Mouse (Mus musculus) heart, embryonic 10.5 days (tissue): ENCODE measurements around the gene Marc1. TPM values are rescaled to one million over a fixed set of nuclear protein-coding genes. Genes with fewer than 3 reads are reported as not detected.
A peak's percentile ranks its signal among the peaks of the same experiment; 100 is the strongest.

Experiments used
- DNase-seq: peaks from one replicate; pipeline ENCODE4 v3.0.0-alpha.2; 2017; ENCODE audit warnings: low spot score
- H3K27ac ChIP-seq: fragments of 300-500 bp; sonication (generic); 2 replicates; pipeline ENCODE4 v1.5.1; 2016; ENCODE audit warnings: mild to moderate bottlenecking
- H3K27me3 ChIP-seq: fragments of 300-500 bp; sonication (generic); 2 replicates; pipeline ENCODE4 v1.6.1; 2016; ENCODE audit warnings: mild to moderate bottlenecking; ENCODE audit not compliant: poor library complexity, insufficient read depth, severe bottlenecking
- H3K36me3 ChIP-seq: fragments of 300-500 bp; sonication (generic); 2 replicates; pipeline ENCODE4 v1.6.1; 2016; ENCODE audit warnings: mild to moderate bottlenecking, moderate library complexity
- H3K4me1 ChIP-seq: fragments of 300-500 bp; sonication (generic); 2 replicates; pipeline ENCODE4 v1.6.1; 2016; ENCODE audit warnings: mild to moderate bottlenecking
- H3K4me3 ChIP-seq: fragments of 300-500 bp; sonication (generic); 2 replicates; pipeline ENCODE4 v1.5.1; 2016; ENCODE audit warnings: mild to moderate bottlenecking, moderate library complexity
- H3K9me3 ChIP-seq: fragments of 300-500 bp; sonication (generic); 2 replicates; pipeline ENCODE4 v1.6.1; 2016; ENCODE audit warnings: mild to moderate bottlenecking, moderate library complexity
- WGBS: fragments of 180-500 bp; shearing (Covaris S2); methylation state at CpG from one replicate; pipeline ENCODE4 v1.1.7; 2016; 5-methylcytosine and 5-hydroxymethylcytosine counted together
- polyA plus RNA-seq: library from polyadenylated mRNA; unstranded; fragments of >200 nt; fragmentation: Nextera tagmentation; extraction: Ambion mirVana; gene quantifications from 2 replicates; pipeline ENCODE4 v1.2.1, GENCODE M21; 2016

The Marc1 gene
- polyA plus RNA-seq, 1 experiment from 2014 or later, result 0.70 TPM

DNA sequence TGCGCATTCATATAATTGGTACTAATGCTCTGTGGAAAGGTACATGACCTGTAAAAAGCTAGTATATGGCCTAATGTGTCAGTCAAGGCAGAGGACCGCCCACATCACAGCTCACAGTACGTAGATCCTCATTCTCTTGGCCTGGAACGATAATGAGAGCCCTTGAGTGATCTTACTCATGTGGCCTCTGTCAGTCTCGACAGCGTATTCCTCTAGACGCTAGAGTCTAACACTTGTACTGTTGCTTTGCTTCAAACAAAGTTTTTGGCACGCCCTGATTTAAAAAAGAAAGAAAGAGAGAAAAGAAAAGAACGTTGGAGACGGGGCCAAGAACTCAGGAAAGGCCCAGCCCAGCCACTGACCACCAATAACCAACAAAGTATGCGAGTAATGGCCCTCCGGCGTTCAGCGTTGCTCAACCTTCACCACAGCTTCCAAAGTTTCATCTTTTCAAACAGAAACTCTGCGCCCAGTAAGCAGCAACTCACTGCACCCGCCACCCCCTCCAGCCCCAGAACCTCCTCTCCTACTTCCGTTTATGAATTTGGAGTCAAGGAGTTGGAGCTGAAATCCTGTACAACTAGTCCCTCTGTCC, 2.6 kb downstream of the Marc1 start:
- Histone ChIP-seq H3K27ac (no peak overlapping the region), H3K36me3 (peaks cover 3% of the 10 kb centered on the region; the same call in 1 of the 2 replicates), H3K4me1 (peaks cover 16% of the 10 kb centered on the region), H3K9me3 (no peaks in the 10 kb centered on the region), H3K27me3 (peaks cover 49% of the 10 kb centered on the region), H3K4me3 (no peak overlapping the region)
- 85% methylated on average over 17 of the region's 17 CpGs for WGBS
- no peak for DNase-seq

DNA sequence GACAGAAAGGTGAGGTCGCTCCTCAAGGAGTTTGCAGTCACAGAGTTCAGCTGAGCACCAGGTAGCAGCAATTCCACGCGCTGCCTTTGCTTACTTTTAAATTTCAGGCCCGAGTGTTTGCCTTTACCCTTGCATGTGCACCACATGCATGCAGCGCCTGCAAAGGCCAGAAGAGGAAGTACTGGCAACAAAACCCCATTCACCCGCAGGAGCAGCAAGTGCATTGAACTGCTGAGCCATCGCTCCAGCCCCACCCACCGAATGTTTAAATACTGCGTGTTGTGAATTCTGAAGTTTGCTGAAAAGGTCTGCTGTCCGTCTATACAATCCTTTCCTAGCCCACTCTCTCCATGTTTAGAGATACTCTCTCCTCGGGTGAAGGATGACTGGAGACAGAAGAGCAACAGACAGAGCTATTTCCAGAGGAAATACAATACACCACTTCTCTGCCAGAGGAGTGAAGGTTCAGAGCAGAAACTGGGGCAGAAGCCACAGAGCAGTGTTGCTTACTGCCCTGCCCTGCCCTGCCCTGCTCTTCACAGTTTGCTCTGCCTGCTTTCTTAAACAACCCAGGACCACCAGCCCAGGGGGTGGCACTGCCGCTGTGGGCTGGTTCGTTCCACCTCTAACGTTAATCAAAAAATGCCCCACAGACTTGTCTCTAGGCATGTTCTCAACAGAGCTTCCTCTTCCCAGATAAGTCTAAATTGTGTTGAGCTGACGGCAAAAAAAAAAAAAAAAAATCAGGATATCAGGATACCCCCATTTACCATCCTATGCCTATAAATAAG, 3.3 kb downstream of the Marc1 start:
- no peak overlapping the region for H3K4me3 ChIP-seq
- peaks cover 3% of the 10 kb centered on the region; the same call in 1 of the 2 replicates for H3K36me3 ChIP-seq
- WGBS, result 73% methylated on average over 15 of the region's 15 CpGs
- H3K4me1 ChIP-seq, result peaks cover 16% of the 10 kb centered on the region
- H3K27me3 ChIP-seq, result peaks cover 49% of the 10 kb centered on the region
- no peak overlapping the region for H3K27ac ChIP-seq
- no peak for DNase-seq
- H3K9me3 ChIP-seq, result no peaks in the 10 kb centered on the region

DNA sequence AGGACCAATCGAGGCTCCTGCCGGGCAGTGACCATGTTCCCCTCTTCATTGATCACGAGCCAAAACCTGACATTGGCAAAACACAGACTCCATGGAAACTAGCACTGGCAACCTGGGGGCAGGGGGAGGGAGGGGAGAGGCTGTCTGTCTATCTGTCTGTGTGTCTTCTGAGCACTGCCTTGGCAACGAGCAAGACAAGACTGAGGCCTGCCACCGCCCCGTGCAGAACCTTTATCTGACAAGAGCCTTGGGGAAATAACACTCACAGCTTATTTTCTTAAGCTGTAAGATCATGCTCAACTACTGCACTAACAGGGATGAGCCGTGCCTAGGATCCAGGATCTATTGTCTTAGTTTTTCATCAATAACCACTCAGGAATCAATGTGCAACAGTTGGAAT, 4.0 kb downstream of the Marc1 start:
- H3K4me3 ChIP-seq, result no peak overlapping the region
- DNase-seq, result no peak
- 70% methylated on average over 7 of the region's 7 CpGs for WGBS
- no peaks in the 10 kb centered on the region for H3K9me3 ChIP-seq
- no peak overlapping the region for H3K27ac ChIP-seq
- peaks cover 16% of the 10 kb centered on the region for H3K4me1 ChIP-seq
- H3K36me3 ChIP-seq, result peaks cover under 1% of the 10 kb centered on the region; the same call in 1 of the 2 replicates
- H3K27me3 ChIP-seq, result peaks cover 42% of the 10 kb centered on the region

DNA sequence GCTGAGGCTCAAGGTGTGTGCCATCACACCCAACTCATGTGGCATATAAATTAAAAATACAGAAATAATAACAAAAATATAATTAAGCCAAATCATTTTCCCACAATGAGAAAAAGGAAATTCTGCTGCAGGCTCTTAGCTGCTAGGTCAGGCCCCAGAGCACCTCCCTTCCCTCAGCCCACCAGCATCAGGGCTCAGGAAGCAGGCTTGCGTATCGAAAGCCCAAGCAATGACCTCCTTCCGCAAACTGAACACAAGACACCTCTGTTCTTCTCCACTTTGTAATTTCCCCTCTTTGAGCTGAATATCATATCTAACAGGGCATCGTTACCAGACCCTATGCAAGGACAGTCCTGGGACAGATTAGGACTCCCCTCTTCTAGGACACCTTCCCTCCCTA, 5.4 kb downstream of the Marc1 start:
- H3K27ac ChIP-seq, result no peak overlapping the region
- peaks cover 10% of the 10 kb centered on the region for H3K4me1 ChIP-seq
- H3K4me3 ChIP-seq, result no peak overlapping the region
- 92% methylated on average over 4 of the region's 4 CpGs for WGBS
- no peak for DNase-seq
- peaks cover 3% of the 10 kb centered on the region for H3K9me3 ChIP-seq
- H3K27me3 ChIP-seq, result peaks cover 28% of the 10 kb centered on the region
- H3K36me3 ChIP-seq, result no peaks in the 10 kb centered on the region

DNA sequence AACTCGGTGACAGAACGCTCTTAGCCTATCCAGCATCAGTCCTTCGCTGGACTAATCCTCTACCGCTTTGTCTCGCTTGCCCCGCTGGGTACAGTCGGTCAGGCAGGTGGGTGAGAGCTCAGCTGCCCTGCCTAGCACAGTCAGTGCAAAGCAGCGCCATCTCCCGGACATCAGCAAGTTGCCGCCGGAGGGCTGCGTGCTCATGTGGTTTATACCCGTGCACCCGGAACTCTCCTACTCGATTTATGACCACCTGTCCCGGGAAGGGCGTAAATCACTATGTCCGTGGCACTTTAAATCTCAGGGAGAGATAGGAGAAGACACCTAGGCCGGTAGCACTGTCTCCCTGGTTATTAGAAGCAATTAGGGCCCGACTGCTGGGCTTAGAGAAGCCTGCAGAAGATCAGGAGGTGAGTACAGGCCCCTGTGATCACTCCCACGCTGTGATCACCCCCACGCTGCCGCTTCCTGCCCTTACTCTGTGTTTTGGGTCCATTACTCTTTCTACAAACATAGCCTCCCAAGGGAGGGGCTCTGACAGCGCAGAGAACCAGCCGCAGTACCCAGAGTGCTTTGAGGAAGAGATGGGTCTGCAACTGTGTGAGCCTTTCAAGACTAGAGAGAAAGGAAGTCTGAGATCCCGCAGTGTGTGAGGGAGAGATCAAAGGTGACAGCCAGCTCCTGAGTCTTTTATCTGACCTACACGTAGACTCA, 17.8 kb downstream of the Marc1 start:
- 20% methylated on average over 27 of the region's 27 CpGs for WGBS
- H3K4me3 ChIP-seq, result peak overlapping the region; percentile 8; the same call in 1 of the 2 replicates

DNA sequence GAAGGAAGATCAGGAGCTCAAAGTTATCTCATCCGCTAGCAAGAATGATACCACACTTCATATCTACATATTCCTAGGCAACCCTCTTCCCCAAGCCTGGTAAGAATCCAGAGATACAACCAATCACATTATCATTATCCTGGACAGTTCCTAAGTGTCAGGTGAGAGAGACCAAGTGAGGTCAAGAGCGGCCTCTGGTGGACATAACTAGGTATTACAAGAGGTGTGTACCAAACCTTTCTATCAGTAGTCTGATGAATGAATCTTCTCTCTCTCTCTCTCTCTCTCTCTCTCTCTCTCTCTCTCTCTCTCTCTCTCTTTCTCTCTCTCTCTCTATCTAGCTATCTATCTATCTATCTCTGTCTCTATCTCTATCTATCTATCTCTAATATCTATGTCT, 20.0 kb downstream of the Marc1 start:
- 6% methylated on average over 2 of the region's 2 CpGs for WGBS
- DNase-seq, result no peak
- H3K27me3 ChIP-seq, result 0 out of 2 replicates have a peak, but pooled peaks cover 7% of the 10 kb centered on the region
- no peaks in the 10 kb centered on the region for H3K9me3 ChIP-seq
- H3K4me1 ChIP-seq, result peaks cover 7% of the 10 kb centered on the region
- no peak overlapping the region for H3K4me3 ChIP-seq
- no peaks in the 10 kb centered on the region for H3K36me3 ChIP-seq
- no peak overlapping the region for H3K27ac ChIP-seq

More for the DNA sequence above, 17.8 kb downstream of the Marc1 start:
- DNase-seq, result peak; percentile 81
- H3K9me3 ChIP-seq, result no peaks in the 10 kb centered on the region
- peak overlapping the region; percentile 22; the same call in 1 of the 2 replicates for H3K27ac ChIP-seq
- peaks cover 7% of the 10 kb centered on the region for H3K4me1 ChIP-seq
- H3K36me3 ChIP-seq, result no peaks in the 10 kb centered on the region
- 0 out of 2 replicates have a peak, but pooled peaks cover 7% of the 10 kb centered on the region for H3K27me3 ChIP-seq

DNA sequence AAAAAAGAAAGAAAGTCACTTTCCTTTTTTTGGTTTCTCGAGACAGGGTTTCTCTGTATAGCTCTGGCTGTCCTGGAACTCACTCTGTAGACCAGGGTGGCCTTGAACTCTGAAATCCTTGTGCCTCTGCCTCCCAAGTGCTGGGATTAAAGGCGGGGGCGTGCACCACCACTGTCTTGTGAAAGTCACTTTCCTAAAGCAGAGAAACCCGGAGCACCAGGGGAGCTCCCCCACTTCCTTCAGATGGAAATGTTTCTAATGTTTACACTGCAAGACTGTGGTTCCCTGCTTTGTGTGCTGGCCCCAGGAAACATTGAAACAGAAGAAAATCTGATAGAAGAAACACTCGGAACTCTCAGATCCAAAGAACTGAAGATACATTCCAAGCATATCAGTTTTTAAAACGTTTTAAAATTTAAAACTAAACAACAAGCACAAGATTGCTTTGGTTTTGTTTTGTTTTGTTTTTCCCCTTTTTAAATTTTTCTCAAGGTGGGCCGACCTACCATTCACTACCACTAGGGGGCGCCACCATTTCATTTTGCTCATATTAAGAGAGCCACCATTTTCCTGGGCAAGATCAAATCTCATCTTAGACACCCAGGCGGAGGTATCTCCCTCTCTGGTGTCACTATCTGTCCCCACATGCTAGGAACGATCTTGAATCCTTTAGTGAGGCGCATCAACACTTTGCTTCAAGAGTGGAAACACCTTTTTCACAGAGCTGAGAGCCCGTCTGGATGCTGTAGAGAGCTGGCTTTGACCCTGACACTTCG, 24.5 kb downstream of the Marc1 start:
- 64% methylated on average over 13 of the region's 13 CpGs for WGBS

DNA sequence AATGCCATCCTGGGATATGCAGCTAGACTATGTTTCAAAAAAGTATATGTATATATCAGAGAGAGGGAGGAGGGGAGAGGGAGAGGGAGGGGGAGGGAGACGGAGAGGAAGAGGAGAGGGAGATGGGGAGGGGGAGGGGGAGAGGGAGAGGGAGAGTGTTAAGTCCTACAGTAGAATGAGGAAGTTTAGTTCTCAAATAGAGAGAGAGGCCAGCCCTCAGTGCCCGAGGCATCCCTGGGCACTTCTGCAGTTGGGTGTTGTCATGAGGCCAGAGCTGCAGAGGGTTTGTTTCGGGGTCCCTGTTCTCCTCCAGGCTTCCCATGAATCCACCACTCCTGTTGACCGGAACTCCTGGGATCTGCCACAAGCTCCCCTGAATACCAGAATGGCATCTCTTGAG, 27.5 kb downstream of the Marc1 start:
- WGBS, result 83% methylated on average over 4 of the region's 4 CpGs
- H3K27me3 ChIP-seq, result no peaks in the 10 kb centered on the region; the same call in 1 of the 2 replicates
- no peak overlapping the region for H3K27ac ChIP-seq
- H3K4me1 ChIP-seq, result peaks cover 6% of the 10 kb centered on the region
- H3K9me3 ChIP-seq, result no peaks in the 10 kb centered on the region
- H3K4me3 ChIP-seq, result no peak overlapping the region
- DNase-seq, result no peak
- H3K36me3 ChIP-seq, result no peaks in the 10 kb centered on the region

More for the DNA sequence above, 24.5 kb downstream of the Marc1 start:
- Histone ChIP-seq H3K4me1 (peaks cover 6% of the 10 kb centered on the region), H3K36me3 (no peaks in the 10 kb centered on the region), H3K9me3 (no peaks in the 10 kb centered on the region), H3K27me3 (no peaks in the 10 kb centered on the region), H3K4me3 (no peak overlapping the region), H3K27ac (no peak overlapping the region)
- no peak for DNase-seq

DNA sequence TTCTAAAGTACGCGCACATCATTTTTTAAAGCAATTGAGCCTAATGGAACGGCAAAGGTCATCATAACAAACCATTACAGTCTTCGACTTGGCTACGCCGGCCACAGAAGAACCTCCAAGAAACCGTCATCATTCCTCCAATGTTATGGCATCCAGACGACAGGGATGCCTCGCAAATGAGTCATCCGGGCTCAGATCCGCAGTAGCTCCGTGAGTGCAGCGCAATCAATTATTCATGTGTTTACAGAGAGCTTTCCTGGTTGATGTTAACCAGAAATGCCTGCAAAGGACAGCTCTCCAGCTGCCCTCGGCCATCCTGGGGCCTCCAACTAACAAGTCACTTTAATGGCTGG, 29.0 kb downstream of the Marc1 start:
- peaks cover 11% of the 10 kb centered on the region for H3K4me1 ChIP-seq
- H3K27me3 ChIP-seq, result peaks cover 1% of the 10 kb centered on the region
- DNase-seq, result no peak
- H3K27ac ChIP-seq, result no peak overlapping the region
- no peaks in the 10 kb centered on the region for H3K36me3 ChIP-seq
- no peaks in the 10 kb centered on the region for H3K9me3 ChIP-seq
- WGBS, result 45% methylated on average over 14 of the region's 14 CpGs
- H3K4me3 ChIP-seq, result no peak overlapping the region

DNA sequence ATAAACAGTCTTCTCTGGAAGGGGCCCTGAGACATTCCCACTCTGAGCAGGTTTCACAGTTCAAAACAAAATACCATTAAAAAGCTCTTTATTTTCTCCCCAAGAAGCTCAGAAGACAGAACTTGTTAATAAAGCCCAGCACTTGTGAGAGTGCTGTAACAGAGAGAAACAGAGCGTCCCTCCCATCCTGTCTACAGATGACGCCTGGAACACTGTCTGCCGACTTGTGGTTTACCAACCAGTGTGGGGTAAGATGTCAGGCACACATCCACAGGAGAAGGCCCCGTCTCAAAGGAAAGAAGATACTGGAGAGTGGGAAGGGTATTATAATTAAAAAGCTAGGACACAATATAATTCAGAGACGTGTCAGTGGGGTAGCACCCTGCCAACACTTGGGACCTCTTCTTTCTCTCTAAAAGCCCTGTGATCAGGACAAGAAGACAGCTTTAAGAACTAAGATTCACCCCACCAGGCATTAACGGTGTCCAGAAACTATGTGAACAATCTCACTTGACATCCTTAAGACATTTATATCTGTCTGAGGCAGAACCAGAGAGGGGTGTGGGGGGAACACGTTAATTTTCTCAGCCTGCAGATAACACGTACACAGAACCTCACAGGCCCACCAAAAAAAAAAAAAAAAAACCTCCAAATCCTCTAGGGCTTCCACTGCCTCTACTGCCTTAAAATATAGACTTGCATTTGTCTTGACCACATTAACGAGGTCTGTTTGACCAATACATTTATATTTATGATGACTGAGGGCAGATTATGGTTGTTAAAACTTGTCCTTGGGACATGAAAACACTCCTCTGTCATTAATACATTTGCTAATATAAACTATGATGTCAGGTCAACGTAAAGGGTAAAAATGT, 29.6 kb downstream of the Marc1 start:
- DNase-seq, result no peak

DNA sequence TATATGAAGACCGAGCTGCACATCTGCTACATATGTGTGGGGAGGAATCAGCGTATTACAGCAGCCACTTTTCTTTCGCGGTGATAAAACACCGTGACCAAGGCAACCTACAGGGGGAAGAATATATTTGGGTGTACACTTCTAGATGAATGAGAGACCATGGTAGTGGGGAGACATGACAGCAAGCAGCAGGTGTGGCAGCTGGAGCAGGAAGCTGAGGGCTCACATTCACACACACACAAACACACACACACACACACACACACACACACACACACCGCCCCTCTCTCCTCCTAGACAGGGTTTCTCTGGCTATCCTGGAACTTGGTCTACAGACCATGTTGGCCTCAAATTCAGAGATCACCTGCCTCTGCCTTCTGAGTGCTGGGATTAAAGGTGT, 33.0 kb downstream of the Marc1 start:
- no peak overlapping the region for H3K4me3 ChIP-seq
- H3K27me3 ChIP-seq, result peaks cover 19% of the 10 kb centered on the region
- peaks cover 14% of the 10 kb centered on the region for H3K4me1 ChIP-seq
- no peak overlapping the region for H3K27ac ChIP-seq
- WGBS, result 86% methylated on average over 6 of the region's 6 CpGs
- no peaks in the 10 kb centered on the region for H3K9me3 ChIP-seq
- no peak for DNase-seq
- no peaks in the 10 kb centered on the region for H3K36me3 ChIP-seq

More for the DNA sequence above, 29.6 kb downstream of the Marc1 start:
- no peaks in the 10 kb centered on the region for H3K36me3 ChIP-seq
- H3K9me3 ChIP-seq, result no peaks in the 10 kb centered on the region
- peaks cover 5% of the 10 kb centered on the region for H3K27me3 ChIP-seq
- 71% methylated on average over 10 of the region's 10 CpGs for WGBS
- H3K27ac ChIP-seq, result no peak overlapping the region
- H3K4me1 ChIP-seq, result peaks cover 14% of the 10 kb centered on the region
- no peak overlapping the region for H3K4me3 ChIP-seq
